Mouse (Mus musculus) stomach, embryonic 14.5 days (tissue): Measurements from ENCODE around the gene Frmd6. TPM values are rescaled to one million over a fixed set of nuclear protein-coding genes. Genes with fewer than 3 reads are reported as not detected.

Source experiments
- ATAC-seq: fragments of 200-750 bp; cut with Nextera tagmentation; 2 replicates; pipeline ENCODE4 v1.8.0; 2017; ENCODE audit warnings: low read depth, moderate TSS enrichment; ENCODE audit not compliant: insufficient number of reproducible peaks, insufficient read depth, low FRiP score
- H3K27ac ChIP-seq: fragments of 300-500 bp; sonication (generic); 2 replicates; pipeline ENCODE4 v1.5.1; 2014; ENCODE audit warnings: mild to moderate bottlenecking, low read length, moderate library complexity, mixed read lengths
- H3K27me3 ChIP-seq: fragments of 300-500 bp; sonication (generic); 2 replicates; pipeline ENCODE4 v1.6.1; 2014; ENCODE audit warnings: low read length, control low read depth, mixed read lengths; ENCODE audit not compliant: control insufficient read depth, insufficient read depth
- H3K36me3 ChIP-seq: fragments of 300-500 bp; sonication (generic); 2 replicates; pipeline ENCODE4 v1.6.1; 2014; ENCODE audit warnings: mild to moderate bottlenecking, control low read depth, low read length, moderate library complexity, mixed read lengths; ENCODE audit not compliant: control insufficient read depth, insufficient read depth
- H3K4me1 ChIP-seq: fragments of 300-500 bp; sonication (generic); 2 replicates; pipeline ENCODE4 v1.6.1; 2014; ENCODE audit warnings: low read length, control low read depth, mixed read lengths; ENCODE audit not compliant: control insufficient read depth, insufficient read depth
- H3K4me2 ChIP-seq: fragments of 300-500 bp; sonication (generic); replicated peaks from 2 replicates; pipeline ENCODE4 v1.6.1; 2014; ENCODE audit warnings: low read depth, low read length, control low read depth
- H3K4me3 ChIP-seq: fragments of 300-500 bp; sonication (generic); 2 replicates; pipeline ENCODE4 v1.5.1; 2014; ENCODE audit warnings: low read depth, low read length, control low read depth
- H3K9ac ChIP-seq: fragments of 300-500 bp; sonication (generic); replicated peaks from 2 replicates; pipeline ENCODE4 v1.6.1; 2014; ENCODE audit warnings: low read depth, mild to moderate bottlenecking, control low read depth, low read length, moderate library complexity, mixed read lengths
- H3K9me3 ChIP-seq: fragments of 300-500 bp; sonication (generic); 2 replicates; pipeline ENCODE4 v1.6.1; 2016; ENCODE audit warnings: low read depth, low read length, control low read depth; ENCODE audit not compliant: control insufficient read depth
- WGBS: fragments of 180-500 bp; shearing (Covaris S2); extraction: QIAGEN DNeasy Blood & Tissue Kit; methylation state at CpG from one replicate; pipeline ENCODE4 v1.1.7; 2014; 5-methylcytosine and 5-hydroxymethylcytosine counted together
- polyA plus RNA-seq: library from polyadenylated mRNA; unstranded; fragments of >200 nt; fragmentation: Nextera tagmentation; extraction: Ambion mirVana; gene quantifications from 2 replicates; pipeline ENCODE4 v1.2.1, GENCODE M21; 2014

Gene Frmd6
- polyA plus RNA-seq, 1 experiment from 2014 or later: 32.5 TPM

GRCm38 (mm10) chr12:70830982-70831566 is 5.8 kb downstream of the Frmd6 start:
- 70% methylated on average over 9 of the region's 9 CpGs for WGBS
- H3K36me3 ChIP-seq: no peaks in the 10 kb centered on the region
- no peak overlapping the region for H3K4me2 ChIP-seq
- ATAC-seq: no peak
- peaks cover 16% of the 10 kb centered on the region; the same call in 1 of the 2 replicates for H3K4me1 ChIP-seq
- H3K9ac ChIP-seq: no peak overlapping the region
- H3K4me3 ChIP-seq: no peak overlapping the region
- no peaks in the 10 kb centered on the region for H3K9me3 ChIP-seq
- H3K27me3 ChIP-seq: no peaks in the 10 kb centered on the region
- H3K27ac ChIP-seq: no peak overlapping the region

GRCm38 (mm10) chr12:70832216-70832998 is 7.1 kb downstream of the Frmd6 start:
- Histone ChIP-seq H3K36me3 (no peaks in the 10 kb centered on the region), H3K27ac (no peak overlapping the region), H3K9me3 (no peaks in the 10 kb centered on the region), H3K9ac (no peak overlapping the region), H3K27me3 (no peaks in the 10 kb centered on the region), H3K4me1 (peaks cover 10% of the 10 kb centered on the region; the same call in 1 of the 2 replicates), H3K4me2 (no peak overlapping the region), H3K4me3 (no peak overlapping the region)
- 62% methylated on average over 4 of the region's 4 CpGs for WGBS
- no peak for ATAC-seq

DNA sequence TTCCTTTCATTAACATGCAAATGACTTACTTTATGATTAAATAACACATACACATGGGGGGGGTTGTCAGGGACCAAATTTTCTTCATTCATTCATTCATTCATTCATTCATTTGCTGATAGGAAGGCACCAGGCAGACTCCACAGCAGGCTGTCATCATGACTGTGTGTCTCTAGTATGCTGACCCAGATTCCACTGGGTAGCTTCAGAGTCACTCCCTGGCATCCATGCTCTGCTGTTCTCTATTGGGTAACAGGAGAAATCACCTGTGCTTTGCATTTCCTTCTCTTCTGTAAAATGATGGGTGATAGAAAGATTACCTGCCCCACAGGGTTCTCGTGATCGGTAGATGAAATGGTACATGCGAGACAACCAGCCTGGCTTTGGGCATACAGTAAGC is 7.7 kb downstream of the Frmd6 start:
- Histone ChIP-seq H3K27me3 (no peaks in the 10 kb centered on the region), H3K9me3 (no peaks in the 10 kb centered on the region), H3K9ac (no peak overlapping the region), H3K36me3 (no peaks in the 10 kb centered on the region), H3K4me3 (no peak overlapping the region), H3K4me1 (peaks cover 9% of the 10 kb centered on the region; the same call in 1 of the 2 replicates), H3K4me2 (no peak overlapping the region), H3K27ac (no peak overlapping the region)
- no peak for ATAC-seq
- 91% methylated on average over 3 of the region's 3 CpGs for WGBS

DNA sequence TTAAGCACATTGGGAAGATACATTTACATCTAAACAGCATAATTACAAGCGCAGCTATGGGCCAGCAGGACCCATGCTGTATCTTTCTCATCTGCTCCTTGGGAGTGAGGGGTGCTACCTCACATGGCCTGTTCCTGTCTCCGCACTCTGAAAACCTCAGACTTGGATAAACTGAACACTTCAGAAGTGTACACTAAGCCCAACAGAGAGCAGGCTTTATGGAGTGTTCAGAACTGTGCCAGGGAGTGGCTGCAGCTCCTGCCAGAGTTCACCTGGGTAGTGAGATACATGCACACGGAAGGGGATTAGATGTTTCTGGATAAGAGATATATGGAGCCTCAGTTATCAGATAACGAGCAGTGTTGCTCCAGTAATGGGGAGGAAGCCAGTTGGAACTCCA is 8.7 kb downstream of the Frmd6 start:
- ATAC-seq: no peak
- WGBS: 70% methylated on average over 4 of the region's 4 CpGs
- H3K27me3 ChIP-seq: no peaks in the 10 kb centered on the region
- no peak overlapping the region for H3K4me2 ChIP-seq
- H3K4me3 ChIP-seq: no peak overlapping the region
- H3K9me3 ChIP-seq: no peaks in the 10 kb centered on the region
- no peak overlapping the region for H3K27ac ChIP-seq
- H3K36me3 ChIP-seq: no peaks in the 10 kb centered on the region
- H3K9ac ChIP-seq: no peak overlapping the region
- peaks cover 9% of the 10 kb centered on the region; the same call in 1 of the 2 replicates for H3K4me1 ChIP-seq

GRCm38 (mm10) chr12:70835004-70835403 is 9.7 kb downstream of the Frmd6 start:
- Histone ChIP-seq H3K4me2 (no peak overlapping the region), H3K27me3 (no peaks in the 10 kb centered on the region), H3K36me3 (no peaks in the 10 kb centered on the region), H3K9me3 (no peaks in the 10 kb centered on the region), H3K4me3 (no peak overlapping the region), H3K4me1 (peaks cover 3% of the 10 kb centered on the region; the same call in 1 of the 2 replicates), H3K27ac (no peak overlapping the region), H3K9ac (no peak overlapping the region)
- 80% methylated on average over 5 of the region's 5 CpGs for WGBS
- ATAC-seq: no peak

DNA sequence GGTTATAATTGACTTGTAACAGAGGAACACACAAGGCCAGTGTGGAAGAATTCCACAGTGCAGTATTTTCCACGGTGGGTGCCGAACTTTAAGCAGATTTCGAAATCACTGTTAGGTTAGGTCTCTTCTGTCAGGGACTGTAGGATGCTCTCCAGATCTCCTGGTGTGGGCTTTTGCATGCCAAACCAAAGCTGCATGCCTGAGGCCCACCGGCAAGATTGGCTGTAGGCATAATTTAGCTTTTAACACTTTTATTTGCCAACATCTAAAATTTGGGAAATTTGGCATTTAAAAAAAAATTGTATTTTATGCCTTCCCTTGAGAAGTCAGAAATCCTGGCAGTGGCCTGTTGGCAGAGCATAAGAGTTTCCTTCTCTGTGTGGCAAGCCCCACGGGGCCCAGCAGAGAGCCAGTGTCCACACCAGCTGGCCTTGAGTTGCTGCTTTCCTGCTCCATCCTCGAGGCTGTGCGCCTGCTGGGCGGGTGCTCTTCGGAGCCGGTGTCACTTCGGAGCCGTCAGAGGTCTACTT is 12.5 kb downstream of the Frmd6 start:
- Histone ChIP-seq H3K27ac (no peak overlapping the region), H3K9me3 (peaks cover 4% of the 10 kb centered on the region; the same call in 1 of the 2 replicates), H3K4me1 (0 out of 2 replicates have a peak, but pooled peaks cover 4% of the 10 kb centered on the region), H3K9ac (no peak overlapping the region), H3K27me3 (no peaks in the 10 kb centered on the region), H3K4me2 (no peak overlapping the region), H3K36me3 (no peaks in the 10 kb centered on the region), H3K4me3 (no peak overlapping the region)
- no peak for ATAC-seq
- WGBS: 75% methylated on average over 12 of the region's 12 CpGs

- Histone ChIP-seq H3K9ac (no peak overlapping the region), H3K9me3 (peaks cover 4% of the 10 kb centered on the region; the same call in 1 of the 2 replicates), H3K4me1 (peaks cover 10% of the 10 kb centered on the region; the same call in 1 of the 2 replicates), H3K4me2 (no peak overlapping the region), H3K4me3 (no peak overlapping the region), H3K27me3 (no peaks in the 10 kb centered on the region), H3K27ac (no peak overlapping the region), H3K36me3 (no peaks in the 10 kb centered on the region)
- no peak for ATAC-seq
- 71% methylated on average over 2 of the region's 2 CpGs for WGBS
Measured at GRCm38 (mm10) chr12:70845371-70845770, 20.1 kb downstream of the Frmd6 start.

- no peaks in the 10 kb centered on the region for H3K36me3 ChIP-seq
Measured at GRCm38 (mm10) chr12:70849024-70849423, 23.7 kb downstream of the Frmd6 start.

More at GRCm38 (mm10) chr12:70849024-70849423, 23.7 kb downstream of the Frmd6 start:
- Histone ChIP-seq H3K4me2 (no peak overlapping the region), H3K9me3 (no peaks in the 10 kb centered on the region), H3K27ac (no peak overlapping the region), H3K27me3 (no peaks in the 10 kb centered on the region), H3K4me3 (no peak overlapping the region), H3K9ac (no peak overlapping the region), H3K4me1 (0 out of 2 replicates have a peak, but pooled peaks cover 2% of the 10 kb centered on the region)
- no peak for ATAC-seq
- WGBS: 87% methylated on average over 9 of the region's 9 CpGs
